Mouse (Mus musculus) lung, adult 2 months (tissue): Measurements from ENCODE around the gene Utp11. TPM values are rescaled to one million over a fixed set of nuclear protein-coding genes. Genes with fewer than 3 reads are reported as not detected.

Source experiments
- DNase-seq: peaks from one replicate; pipeline ENCODE4 v3.0.0; 2022
- H3K4me1 ChIP-seq: fragments of 200-500 bp; 2 replicates; pipeline ENCODE4 v1.6.1; 2011; ENCODE audit warnings: low read length; ENCODE audit not compliant: control insufficient read depth, insufficient read depth
- H3K4me3 ChIP-seq: fragments of 200-500 bp; replicated peaks from 2 replicates; pipeline ENCODE3; 2011; ENCODE audit warnings: low read depth, mild to moderate bottlenecking, control low read depth, low read length; ENCODE audit errors: extremely low read depth
- CTCF ChIP-seq: fragments of 200-500 bp; IDR thresholded peaks from 2 replicates; pipeline ENCODE4 v1.5.1; 2011; ENCODE audit warnings: mild to moderate bottlenecking, low read length, control low read depth; ENCODE audit not compliant: insufficient read depth
- POLR2A ChIP-seq: fragments of 200-500 bp; IDR thresholded peaks from 2 replicates; pipeline ENCODE4 v1.6.1; 2011; ENCODE audit warnings: low read depth, mild to moderate bottlenecking, control low read depth, low read length, borderline replicate concordance; ENCODE audit errors: extremely low read depth
- WGBS: fragments of 180-500 bp; shearing (Covaris S2); methylation state at CpG from one replicate; pipeline ENCODE4 v1.1.7; 2018; 5-methylcytosine and 5-hydroxymethylcytosine counted together
- polyA plus RNA-seq: library from polyadenylated mRNA; depleted of rRNA; stranded (reverse); fragments of >200 nt; gene quantifications from 2 replicates; pipeline ENCODE4 v1.2.3, GENCODE M21; 2012

Utp11 gene
- polyA plus RNA-seq, 1 experiment, result 7.2 TPM

- TF ChIP-seq POLR2A (no peak), CTCF (no peak)
- 71% methylated on average over 17 of the region's 17 CpGs for WGBS
- H3K4me3 ChIP-seq, result no peak overlapping the region
- no peak for DNase-seq
- no peaks in the 10 kb centered on the region for H3K4me1 ChIP-seq
Measured at GRCm38 (mm10) chr4:124674334-124675032, 18.9 kb downstream of the Utp11 start.

- no peak for DNase-seq
- Histone ChIP-seq H3K4me3 (no peak overlapping the region), H3K4me1 (no peaks in the 10 kb centered on the region)
- WGBS, result 7% methylated on average over 31 of the region's 31 CpGs
- TF ChIP-seq POLR2A, result no peak
- TF ChIP-seq CTCF, result no peak
Measured at GRCm38 (mm10) chr4:124672347-124673320, 20.8 kb downstream of the Utp11 start.

GRCm38 (mm10) chr4:124671583-124671982 lies 21.8 kb downstream of the Utp11 start:
- H3K4me1 ChIP-seq, result no peaks in the 10 kb centered on the region
- TF ChIP-seq POLR2A (no peak), CTCF (no peak)
- DNase-seq, result no peak
- H3K4me3 ChIP-seq, result no peak overlapping the region
- 28% methylated on average over 7 of the region's 7 CpGs for WGBS

- 58% methylated on average over 8 of the region's 8 CpGs for WGBS
- no peak for DNase-seq
- no peaks in the 10 kb centered on the region for H3K4me1 ChIP-seq
- TF ChIP-seq POLR2A (no peak), CTCF (no peak)
- H3K4me3 ChIP-seq, result no peak overlapping the region
Measured at GRCm38 (mm10) chr4:124670232-124670631, 23.2 kb downstream of the Utp11 start.

- DNase-seq, result no peak
- Histone ChIP-seq H3K4me1 (no peaks in the 10 kb centered on the region), H3K4me3 (no peak overlapping the region)
- WGBS, result 28% methylated on average over 8 of the region's 8 CpGs
- TF ChIP-seq CTCF (no peak), POLR2A (no peak)
Measured at GRCm38 (mm10) chr4:124668078-124668477, 25.3 kb downstream of the Utp11 start.

GRCm38 (mm10) chr4:124667476-124668033 lies 25.8 kb downstream of the Utp11 start:
- Histone ChIP-seq H3K4me3 (no peak overlapping the region), H3K4me1 (no peaks in the 10 kb centered on the region)
- 48% methylated on average over 14 of the region's 14 CpGs for WGBS
- DNase-seq, result no peak
- TF ChIP-seq CTCF, result no peak
- TF ChIP-seq POLR2A, result no peak

- WGBS, result 68% methylated on average over 15 of the region's 15 CpGs
- no peaks in the 10 kb centered on the region for H3K4me1 ChIP-seq
- no peak for DNase-seq
- H3K4me3 ChIP-seq, result no peak overlapping the region
- TF ChIP-seq POLR2A (no peak), CTCF (no peak)
Measured at GRCm38 (mm10) chr4:124664604-124665003, 28.8 kb downstream of the Utp11 start.

GRCm38 (mm10) chr4:124664185-124664584 lies 29.2 kb downstream of the Utp11 start:
- H3K4me1 ChIP-seq, result no peaks in the 10 kb centered on the region
- TF ChIP-seq CTCF, result no peak
- TF ChIP-seq POLR2A, result no peak
- no peak overlapping the region for H3K4me3 ChIP-seq
- WGBS, result 76% methylated on average over 9 of the region's 9 CpGs
- no peak for DNase-seq

GRCm38 (mm10) chr4:124663034-124663433 lies 30.4 kb downstream of the Utp11 start:
- peaks cover 3% of the 10 kb centered on the region; the same call in 1 of the 2 replicates for H3K4me1 ChIP-seq

GRCm38 (mm10) chr4:124660603-124661002 lies 32.8 kb downstream of the Utp11 start:
- Histone ChIP-seq H3K4me1 (peaks cover 7% of the 10 kb centered on the region; the same call in 1 of the 2 replicates), H3K4me3 (no peak overlapping the region)
- no peak for DNase-seq
- 51% methylated on average over 3 of the region's 3 CpGs for WGBS
- TF ChIP-seq POLR2A (no peak), CTCF (no peak)

More at GRCm38 (mm10) chr4:124663034-124663433, 30.4 kb downstream of the Utp11 start:
- TF ChIP-seq CTCF (peak; percentile 46), POLR2A (no peak)
- DNase-seq, result no peak
- 35% methylated on average over 3 of the region's 3 CpGs for WGBS
- H3K4me3 ChIP-seq, result no peak overlapping the region
